Mouse (Mus musculus) MEL (cell line): ENCODE results near the gene Ganc.

Experiments used
- GABPA ChIP-seq: IDR thresholded peaks from 2 replicates; pipeline ENCODE4 v1.6.1; 2012; ENCODE audit warnings: low read depth, mild to moderate bottlenecking, inconsistent platforms, low read length, improper control_type of control experiment, moderate library complexity
- GATA1 ChIP-seq: IDR thresholded peaks from 2 replicates; pipeline ENCODE4 v1.6.1; 2011; ENCODE audit warnings: low read depth, low read length, improper control_type of control experiment
- HCFC1 ChIP-seq: IDR thresholded peaks from 2 replicates; pipeline ENCODE4 v1.6.1; 2012; ENCODE audit warnings: low read depth, mild to moderate bottlenecking, inconsistent platforms, low read length, improper control_type of control experiment, moderate library complexity
- TCF12 ChIP-seq: IDR thresholded peaks from 2 replicates; pipeline ENCODE4 v1.6.1; 2014; ENCODE audit warnings: low read depth, mild to moderate bottlenecking, inconsistent platforms, low read length, improper control_type of control experiment, moderate library complexity

- TF ChIP-seq GATA1 (no peak), TCF12 (no peak), GABPA (no peak), HCFC1 (no peak)
These were observed 11.3 kb upstream of the Ganc start for GRCm38 (mm10) chr2:120392406-120392805.
